Mouse (Mus musculus): ENCODE results near the gene Gm21882. TPM values are rescaled to one million over a fixed set of nuclear protein-coding genes. Genes with fewer than 3 reads are reported as not detected.
"Not testable (repeated sequence)": the region's sequence is repeated elsewhere in the genome, so short reads cannot be mapped to it uniquely, and the experiment has no call there.

The Gm21882 gene
- total RNA-seq (2021), result not detected in 2 replicates
- long read RNA-seq, result 0 reads

DNA sequence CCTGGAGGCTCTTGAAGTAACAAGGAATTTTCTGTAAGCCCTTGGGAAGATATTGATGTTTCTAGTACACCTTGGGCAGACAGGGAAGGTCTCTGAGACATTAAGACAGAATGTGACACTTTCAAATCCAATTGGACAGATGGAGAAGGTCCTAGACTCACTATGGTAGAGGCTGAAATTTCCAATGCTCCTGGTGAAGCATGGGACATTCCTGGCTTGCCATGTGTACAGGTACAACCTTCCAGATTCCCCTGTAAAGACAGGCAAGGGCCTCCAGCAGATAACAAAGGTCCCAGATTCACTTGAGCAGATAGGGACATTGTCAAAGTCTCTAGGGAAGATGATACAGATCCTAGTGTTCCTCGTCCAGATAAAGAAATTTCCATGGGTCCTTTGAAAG, at the start of gene Gm21882:
Gm21882 (minus strand) TSS at position 101 of the 400 bp plus-strand sequence.
- not testable (repeated sequence) for DNase-seq

Other genes with a start within 250 kb of the Gm21882 start
- not detected in 2 replicates for gene Gm21865, start 64.6 kb downstream of the Gm21882 start, total RNA-seq (2021)

Measured in adrenal gland, postnatal 25 days (tissue).